Mouse (Mus musculus): ENCODE measurements around the gene Calhm6. TPM values are rescaled to one million over a fixed set of nuclear protein-coding genes. Genes with fewer than 3 reads are reported as not detected.
A peak's percentile ranks its signal among the peaks of the same experiment; 100 is the strongest.

Gene Calhm6
- 0.45 and 0.67 TPM in 2 replicates for polyA plus RNA-seq (2015; fragmentation: Nextera tagmentation; extraction: Ambion mirVana)

DNA sequence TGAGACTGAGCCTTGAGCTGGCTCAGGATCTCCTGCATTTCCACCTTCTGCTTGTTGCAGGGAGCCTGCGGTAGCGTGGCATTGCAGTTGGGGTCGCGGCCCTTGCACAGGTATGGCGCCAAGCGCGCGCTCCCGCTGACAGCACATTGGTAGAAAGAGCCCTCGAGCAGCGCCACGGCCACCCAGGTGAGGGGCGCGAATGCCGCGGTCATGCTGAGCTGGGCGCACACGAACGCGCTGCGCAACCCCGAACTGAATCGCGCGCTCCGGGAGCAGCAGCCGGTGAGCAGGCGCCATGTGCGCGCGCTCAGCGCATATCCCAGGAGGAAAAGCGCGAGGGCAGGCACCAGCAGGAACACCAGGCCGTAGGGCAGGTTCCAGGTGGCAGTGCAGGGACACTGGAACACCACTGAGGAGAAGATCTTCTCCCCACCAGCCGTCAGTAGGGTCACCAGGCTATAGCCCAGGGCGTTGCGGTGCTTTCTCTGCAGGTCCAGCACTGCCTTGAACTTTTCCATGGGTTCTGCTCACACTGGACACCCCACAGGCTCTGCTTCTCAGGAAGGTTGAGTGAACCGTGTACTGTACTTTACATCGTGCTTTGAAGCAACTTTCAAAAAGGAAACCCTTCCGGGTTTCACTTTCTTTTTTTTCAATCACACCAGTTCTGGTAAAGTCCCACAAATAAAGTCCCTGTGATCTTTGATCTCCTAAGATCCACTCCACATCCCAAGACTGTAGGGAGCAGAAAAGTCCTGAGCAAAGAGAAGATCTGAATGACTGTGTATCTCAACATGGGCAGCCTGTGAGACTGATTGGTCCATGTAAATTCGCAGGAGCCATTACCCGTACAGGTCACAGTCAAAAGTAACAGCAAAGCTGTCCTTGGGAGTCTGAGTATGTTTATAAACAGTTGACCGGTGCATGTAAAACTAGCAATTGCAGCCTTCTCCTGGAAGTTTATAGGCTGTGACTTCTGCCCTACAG lies at the start of gene Calhm6:
Gene Calhm6, minus strand, starts transcription at position 593 of the 987 bp plus-strand sequence.
- H3K9ac ChIP-seq (ENCODE audit: low read depth, low read length), result peak within 1 kb of the TSS; percentile 66
- ATAC-seq, result peak; percentile 94
- peak within 1 kb of the TSS; percentile 51 for H3K4me3 ChIP-seq (ENCODE audit: low read depth, low read length)
- 15% methylated on average over 44 of the region's 44 CpGs for WGBS
- no peak within 1 kb of the TSS for H3K27ac ChIP-seq (ENCODE audit: low read length)
- H3K4me2 ChIP-seq (ENCODE audit: low read length), result peak within 1 kb of the TSS; percentile 70
- H3K36me3 ChIP-seq (ENCODE audit: control insufficient read depth, insufficient read depth, low read length), result no peaks in the 10 kb centered on the region
- peaks cover 2% of the 10 kb centered on the region; the same call in 1 of the 2 replicates for H3K4me1 ChIP-seq (ENCODE audit: control insufficient read depth, insufficient read depth, low read length)
- no peaks in the 10 kb centered on the region for H3K27me3 ChIP-seq (ENCODE audit: control insufficient read depth, insufficient read depth, low read depth, low read length)
- H3K9me3 ChIP-seq (replicated peaks; ENCODE audit: control insufficient read depth, low read length, poor library complexity, severe bottlenecking), result no peaks in the 10 kb centered on the region; the same call in 1 of the 2 replicates

DNA sequence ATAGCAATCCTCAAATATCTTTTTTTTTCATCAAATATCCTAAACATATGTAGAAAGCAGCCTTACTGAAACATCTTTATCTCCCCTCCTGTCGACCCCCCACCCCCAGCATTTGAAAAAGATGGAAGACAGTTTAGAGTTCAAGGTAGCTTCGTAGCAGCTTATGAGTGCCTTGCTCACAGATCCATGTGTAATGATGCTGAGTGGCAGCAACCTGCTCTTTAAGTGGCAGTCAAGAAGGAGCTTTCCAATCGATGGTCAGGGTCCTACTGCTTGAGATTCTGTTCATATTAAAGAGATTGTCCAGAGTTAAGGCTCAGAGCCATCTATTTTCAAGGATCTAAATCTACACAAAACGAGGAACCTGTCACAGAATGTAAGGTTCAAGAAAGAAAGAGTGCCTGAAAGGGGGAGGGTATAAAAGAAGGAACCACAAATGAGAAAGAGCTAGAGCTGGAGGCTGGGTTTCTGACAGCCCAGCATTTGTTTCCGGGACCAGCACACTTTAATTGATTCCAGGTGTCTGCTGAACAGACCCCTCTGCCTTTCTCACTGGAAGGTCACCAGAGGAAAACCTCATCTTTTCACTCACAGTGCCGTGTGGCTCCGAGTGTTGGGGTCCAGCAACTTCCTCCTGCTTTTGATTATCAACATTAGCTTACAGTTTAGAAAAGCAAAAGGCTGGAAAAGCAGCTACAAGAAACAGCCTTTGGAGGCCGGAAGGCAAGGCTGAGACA lies 48.3 kb upstream of the Calhm6 start:
- Histone ChIP-seq H3K27me3 (ENCODE audit: control insufficient read depth, insufficient read depth, low read depth, low read length) (no peaks in the 10 kb centered on the region), H3K4me2 (ENCODE audit: low read length) (no peak overlapping the region), H3K27ac (ENCODE audit: low read length) (no peak overlapping the region), H3K4me1 (ENCODE audit: control insufficient read depth, insufficient read depth, low read length) (no peaks in the 10 kb centered on the region), H3K4me3 (ENCODE audit: low read depth, low read length) (no peak overlapping the region), H3K9me3 (replicated peaks; ENCODE audit: control insufficient read depth, low read length, poor library complexity, severe bottlenecking) (no peaks in the 10 kb centered on the region), H3K36me3 (ENCODE audit: control insufficient read depth, insufficient read depth, low read length) (no peaks in the 10 kb centered on the region), H3K9ac (ENCODE audit: low read depth, low read length) (no peak overlapping the region)
- WGBS, result 68% methylated on average over 8 of the region's 8 CpGs
- ATAC-seq, result no peak

DNA sequence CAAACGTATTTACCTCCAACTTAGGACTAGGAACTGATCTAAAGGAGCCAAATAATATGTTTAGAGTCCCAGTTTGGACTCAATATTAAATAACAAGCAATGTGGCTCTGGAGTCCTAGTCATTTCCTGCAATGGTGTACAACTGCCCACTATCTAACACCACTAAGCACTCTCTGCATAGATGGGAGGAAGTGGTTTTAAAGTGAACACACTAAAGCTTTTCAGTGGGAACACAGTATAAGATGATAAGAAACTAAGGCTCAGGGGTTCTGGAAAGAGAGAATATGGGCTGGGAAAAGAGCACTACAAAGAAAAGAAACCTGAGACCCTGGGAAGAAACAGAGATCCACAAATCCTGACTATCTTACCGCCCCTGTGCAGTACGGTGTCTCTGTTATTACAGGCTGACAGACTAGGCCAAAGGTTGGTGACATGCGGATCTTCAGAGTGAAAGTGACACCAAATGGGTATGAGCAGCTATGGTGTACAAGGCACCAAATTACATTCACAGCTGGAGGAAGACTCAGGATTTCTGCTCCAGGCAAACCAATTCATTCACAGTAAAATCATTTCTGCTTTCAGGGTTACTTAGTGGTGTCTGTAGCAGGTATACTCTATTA lies 45.0 kb upstream of the Calhm6 start:
- Histone ChIP-seq H3K36me3 (ENCODE audit: control insufficient read depth, insufficient read depth, low read length) (no peaks in the 10 kb centered on the region), H3K9ac (ENCODE audit: low read depth, low read length) (no peak overlapping the region), H3K4me1 (ENCODE audit: control insufficient read depth, insufficient read depth, low read length) (no peaks in the 10 kb centered on the region), H3K27ac (ENCODE audit: low read length) (no peak overlapping the region), H3K4me3 (ENCODE audit: low read depth, low read length) (no peak overlapping the region), H3K9me3 (replicated peaks; ENCODE audit: control insufficient read depth, low read length, poor library complexity, severe bottlenecking) (no peaks in the 10 kb centered on the region), H3K27me3 (ENCODE audit: control insufficient read depth, insufficient read depth, low read depth, low read length) (no peaks in the 10 kb centered on the region), H3K4me2 (ENCODE audit: low read length) (no peak overlapping the region)
- 84% methylated on average over 4 of the region's 4 CpGs for WGBS
- ATAC-seq, result no peak

DNA sequence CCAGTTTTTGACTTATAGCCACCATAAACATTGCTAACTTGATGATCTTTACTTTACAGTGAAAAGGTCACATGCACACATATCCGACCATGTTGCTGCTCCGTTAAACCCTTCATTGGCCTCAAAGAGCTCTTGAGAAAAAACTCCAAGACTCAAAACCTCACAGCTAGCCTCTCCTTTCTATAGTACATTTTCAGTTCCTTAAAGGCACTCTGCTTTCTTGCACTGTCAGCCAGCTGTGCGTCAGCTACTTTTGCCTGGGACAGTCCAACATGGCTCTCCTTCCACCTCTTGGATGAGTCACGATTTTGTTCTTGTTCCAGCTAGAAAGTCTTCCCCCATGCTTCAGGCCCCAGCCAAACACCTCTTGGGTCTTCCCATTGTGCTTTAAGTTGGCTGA lies 43.9 kb upstream of the Calhm6 start:
- Histone ChIP-seq H3K4me3 (ENCODE audit: low read depth, low read length) (no peak overlapping the region), H3K4me2 (ENCODE audit: low read length) (no peak overlapping the region), H3K36me3 (ENCODE audit: control insufficient read depth, insufficient read depth, low read length) (no peaks in the 10 kb centered on the region), H3K4me1 (ENCODE audit: control insufficient read depth, insufficient read depth, low read length) (no peaks in the 10 kb centered on the region), H3K9me3 (replicated peaks; ENCODE audit: control insufficient read depth, low read length, poor library complexity, severe bottlenecking) (no peaks in the 10 kb centered on the region), H3K27me3 (ENCODE audit: control insufficient read depth, insufficient read depth, low read depth, low read length) (no peaks in the 10 kb centered on the region), H3K27ac (ENCODE audit: low read length) (no peak overlapping the region), H3K9ac (ENCODE audit: low read depth, low read length) (no peak overlapping the region)
- 93% methylated on average over 4 of the region's 4 CpGs for WGBS
- no peak for ATAC-seq

DNA sequence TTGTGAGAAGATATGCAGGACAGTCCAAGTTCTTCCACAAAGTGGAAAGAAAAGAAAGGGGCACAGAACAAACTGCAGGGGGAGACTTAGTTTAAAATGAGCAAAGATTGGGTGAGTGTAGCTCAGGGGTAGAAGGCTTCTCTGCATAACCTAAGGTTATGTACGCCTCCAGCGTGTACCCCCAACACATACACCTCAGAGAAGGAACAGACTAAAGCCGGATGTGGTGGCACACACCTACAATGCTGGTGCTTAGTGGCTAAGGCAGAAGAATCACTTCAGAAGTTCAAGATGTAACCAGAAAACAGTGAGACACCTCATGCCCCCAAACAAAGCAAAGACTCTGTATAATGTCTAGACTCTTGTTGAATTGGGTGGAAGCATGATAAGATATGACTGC lies 43.4 kb upstream of the Calhm6 start:
- H3K4me3 ChIP-seq (ENCODE audit: low read depth, low read length), result no peak overlapping the region
- no peaks in the 10 kb centered on the region for H3K36me3 ChIP-seq (ENCODE audit: control insufficient read depth, insufficient read depth, low read length)
- ATAC-seq, result no peak

DNA sequence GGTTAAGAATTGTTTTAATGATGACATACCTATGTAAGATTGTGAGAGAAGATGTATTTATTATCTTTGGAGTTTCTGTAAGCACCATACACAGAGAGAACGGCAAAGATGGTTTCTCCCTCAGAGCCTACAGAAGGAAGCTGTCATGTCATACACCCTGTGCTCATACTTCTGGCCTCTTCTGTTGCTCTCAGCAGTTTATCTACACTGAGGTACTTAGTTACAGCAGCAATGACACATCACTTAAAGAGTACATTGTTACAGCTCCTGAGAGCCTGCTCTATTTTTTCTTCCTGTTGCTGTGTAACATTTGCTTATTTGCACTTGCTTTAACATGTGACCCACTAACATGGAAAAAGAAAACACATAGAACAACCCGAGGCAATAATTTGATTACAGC lies 39.2 kb upstream of the Calhm6 start:
- no peak for ATAC-seq
- no peak overlapping the region for H3K9ac ChIP-seq (ENCODE audit: low read depth, low read length)
- H3K4me3 ChIP-seq (ENCODE audit: low read depth, low read length), result no peak overlapping the region
- H3K4me2 ChIP-seq (ENCODE audit: low read length), result no peak overlapping the region
- H3K36me3 ChIP-seq (ENCODE audit: control insufficient read depth, insufficient read depth, low read length), result no peaks in the 10 kb centered on the region
- no peaks in the 10 kb centered on the region for H3K27me3 ChIP-seq (ENCODE audit: control insufficient read depth, insufficient read depth, low read depth, low read length)
- no peak overlapping the region for H3K27ac ChIP-seq (ENCODE audit: low read length)
- H3K9me3 ChIP-seq (replicated peaks; ENCODE audit: control insufficient read depth, low read length, poor library complexity, severe bottlenecking), result no peaks in the 10 kb centered on the region
- no peaks in the 10 kb centered on the region for H3K4me1 ChIP-seq (ENCODE audit: control insufficient read depth, insufficient read depth, low read length)
- 90% methylated on average over 2 of the region's 2 CpGs for WGBS

More for the DNA sequence above, 43.4 kb upstream of the Calhm6 start:
- WGBS, result 92% methylated on average over 3 of the region's 3 CpGs
- Histone ChIP-seq H3K9ac (ENCODE audit: low read depth, low read length) (no peak overlapping the region), H3K27ac (ENCODE audit: low read length) (no peak overlapping the region), H3K4me1 (ENCODE audit: control insufficient read depth, insufficient read depth, low read length) (no peaks in the 10 kb centered on the region), H3K4me2 (ENCODE audit: low read length) (no peak overlapping the region), H3K9me3 (replicated peaks; ENCODE audit: control insufficient read depth, low read length, poor library complexity, severe bottlenecking) (no peaks in the 10 kb centered on the region), H3K27me3 (ENCODE audit: control insufficient read depth, insufficient read depth, low read depth, low read length) (no peaks in the 10 kb centered on the region)

DNA sequence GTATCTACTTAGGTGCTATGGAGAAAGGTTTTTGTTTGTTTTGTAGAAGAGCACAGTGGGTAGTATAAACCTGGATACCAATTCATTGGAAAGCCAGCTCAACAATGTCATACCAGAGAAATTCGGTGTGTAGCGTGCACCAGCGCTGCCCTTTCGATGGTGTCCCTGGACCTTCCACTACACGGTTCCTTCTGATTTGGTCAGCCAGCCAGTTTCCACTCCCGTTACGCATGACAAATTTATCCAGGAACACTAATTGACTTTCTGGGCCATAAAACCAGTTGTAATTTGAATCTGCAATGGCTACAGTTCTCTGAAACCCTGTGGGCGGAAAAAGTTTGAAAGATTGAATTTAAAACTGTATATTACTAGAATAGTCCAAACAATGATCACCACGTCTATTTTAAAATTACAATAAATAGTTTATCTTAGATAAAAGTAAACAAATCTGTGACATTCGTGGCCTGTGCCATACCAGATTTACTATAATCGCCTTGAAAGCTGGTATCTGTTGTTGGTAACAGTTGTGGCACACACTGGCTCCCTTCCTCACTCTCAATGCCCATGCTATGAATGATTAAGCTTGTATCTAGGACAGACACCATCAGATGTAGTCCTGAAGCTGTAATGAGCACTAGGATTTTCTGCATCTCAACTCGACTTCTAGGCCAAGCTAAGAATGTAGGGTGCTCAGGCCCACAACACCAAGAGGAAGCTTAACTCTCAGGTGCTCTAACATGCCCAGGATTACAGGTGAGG lies 28.2 kb upstream of the Calhm6 start:
- H3K9ac ChIP-seq (ENCODE audit: low read depth, low read length), result no peak overlapping the region
- H3K4me2 ChIP-seq (ENCODE audit: low read length), result no peak overlapping the region
- H3K36me3 ChIP-seq (ENCODE audit: control insufficient read depth, insufficient read depth, low read length), result no peaks in the 10 kb centered on the region
- H3K4me3 ChIP-seq (ENCODE audit: low read depth, low read length), result no peak overlapping the region
- no peaks in the 10 kb centered on the region for H3K4me1 ChIP-seq (ENCODE audit: control insufficient read depth, insufficient read depth, low read length)
- H3K27ac ChIP-seq (ENCODE audit: low read length), result no peak overlapping the region
- H3K9me3 ChIP-seq (replicated peaks; ENCODE audit: control insufficient read depth, low read length, poor library complexity, severe bottlenecking), result no peaks in the 10 kb centered on the region
- 81% methylated on average over 12 of the region's 12 CpGs for WGBS
- ATAC-seq, result no peak
- no peaks in the 10 kb centered on the region for H3K27me3 ChIP-seq (ENCODE audit: control insufficient read depth, insufficient read depth, low read depth, low read length)

DNA sequence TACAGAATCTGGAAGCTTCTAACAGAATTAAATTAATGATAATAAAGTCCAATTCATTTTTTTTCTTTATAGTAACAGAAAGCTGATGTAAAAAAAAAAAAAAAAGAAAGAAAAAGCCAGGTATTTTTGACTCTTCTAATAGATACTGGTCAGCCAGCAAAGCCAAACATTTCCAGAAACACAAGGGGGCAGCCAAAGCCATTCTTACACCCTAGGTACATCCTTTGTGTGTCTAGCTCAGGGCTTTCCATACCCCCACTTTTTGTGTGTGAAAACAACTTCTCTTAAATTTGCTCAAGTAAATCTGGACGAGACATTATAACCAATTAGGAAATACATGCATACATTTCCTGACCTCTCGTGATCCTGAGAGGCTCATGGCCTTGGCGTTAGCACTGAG lies 24.0 kb upstream of the Calhm6 start:
- Histone ChIP-seq H3K4me2 (ENCODE audit: low read length) (no peak overlapping the region), H3K4me3 (ENCODE audit: low read depth, low read length) (no peak overlapping the region), H3K4me1 (ENCODE audit: control insufficient read depth, insufficient read depth, low read length) (no peaks in the 10 kb centered on the region), H3K9ac (ENCODE audit: low read depth, low read length) (no peak overlapping the region), H3K36me3 (ENCODE audit: control insufficient read depth, insufficient read depth, low read length) (no peaks in the 10 kb centered on the region), H3K9me3 (replicated peaks; ENCODE audit: control insufficient read depth, low read length, poor library complexity, severe bottlenecking) (no peaks in the 10 kb centered on the region), H3K27me3 (ENCODE audit: control insufficient read depth, insufficient read depth, low read depth, low read length) (no peaks in the 10 kb centered on the region), H3K27ac (ENCODE audit: low read length) (no peak overlapping the region)
- 93% methylated on average over 3 of the region's 3 CpGs for WGBS
- ATAC-seq, result no peak; the same call in 1 of the 2 replicates

All from midbrain, embryonic 16.5 days (tissue).